Mouse (Mus musculus) cortical plate, adult 2 months (tissue): ENCODE data around the gene Mpz. TPM values are rescaled to one million over a fixed set of nuclear protein-coding genes. Genes with fewer than 3 reads are reported as not detected.

ENCODE experiments used
- H3K27ac ChIP-seq: fragments of 200-500 bp; 2 replicates; pipeline ENCODE4 v1.5.1; 2012; ENCODE audit warnings: low read length, control low read depth, inconsistent platforms; ENCODE audit not compliant: insufficient read depth
- H3K4me1 ChIP-seq: fragments of 200-500 bp; 2 replicates; pipeline ENCODE4 v1.6.1; 2011; ENCODE audit warnings: low read length; ENCODE audit not compliant: control insufficient read depth, insufficient read depth
- H3K4me3 ChIP-seq: fragments of 200-500 bp; 2 replicates; pipeline ENCODE4 v1.5.1; 2011; ENCODE audit warnings: mild to moderate bottlenecking, low read length, control low read depth; ENCODE audit not compliant: insufficient read depth
- CTCF ChIP-seq: fragments of 200-500 bp; IDR thresholded peaks from 2 replicates; pipeline ENCODE4 v1.5.1; 2011; ENCODE audit warnings: mild to moderate bottlenecking, control low read depth, low read length; ENCODE audit not compliant: insufficient read depth; ENCODE audit errors: extremely low read depth
- POLR2A ChIP-seq: fragments of 200-500 bp; IDR thresholded peaks from 2 replicates; pipeline ENCODE4 v1.6.1; 2011; ENCODE audit warnings: mild to moderate bottlenecking, low read length, control low read depth; ENCODE audit not compliant: insufficient read depth; ENCODE audit errors: extremely low read depth
- polyA plus RNA-seq: library from polyadenylated mRNA; depleted of rRNA; stranded (reverse); fragments of >200 nt; gene quantifications from 2 replicates; pipeline ENCODE4 v1.2.3, GENCODE M21; 2012; rRNA removed

Gene Mpz
- 0.13 and 0.19 TPM in 2 replicates for polyA plus RNA-seq

DNA sequence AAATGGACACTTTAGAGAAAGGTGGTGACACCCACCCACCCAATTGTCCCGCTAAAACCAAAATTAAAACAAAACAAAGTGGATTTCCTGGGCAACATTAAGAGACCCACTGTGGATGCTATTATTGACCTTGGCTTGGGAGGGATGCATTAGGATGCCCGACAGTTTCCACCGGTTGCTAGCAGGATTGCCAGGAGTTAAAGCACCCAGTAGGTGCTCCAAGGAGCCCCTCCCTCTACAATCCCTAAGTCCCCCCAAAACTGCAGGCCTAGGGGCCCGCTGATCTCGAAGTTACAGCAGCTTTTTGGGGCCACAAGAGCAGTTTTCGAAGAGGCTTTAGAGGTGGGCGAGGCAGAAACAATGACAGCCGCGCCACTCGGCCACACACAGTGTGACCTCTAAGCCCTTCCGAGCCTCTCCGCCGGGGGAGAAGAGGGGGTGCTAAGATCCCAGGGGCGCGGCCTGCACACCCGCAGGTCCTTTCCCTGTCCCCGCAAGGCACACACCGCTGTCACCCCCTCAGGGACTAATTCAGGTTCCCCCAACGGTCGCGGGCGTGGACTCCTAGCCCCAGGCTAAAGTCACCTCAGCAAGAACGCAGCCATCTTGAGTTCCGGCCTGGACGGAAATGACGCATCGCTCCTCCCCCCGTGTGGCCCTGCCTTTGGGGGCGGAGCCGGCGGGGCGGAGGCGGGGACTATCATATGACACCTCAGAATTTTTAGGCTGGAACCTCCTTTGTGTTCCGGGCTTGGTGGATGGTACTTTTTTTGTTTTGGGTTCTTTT lies at the start of gene Mpz, which contains the start of gene Sdhc:
Mpz (plus strand) TSS at position 738 of the 787 bp plus-strand sequence.
Sdhc (minus strand) TSS at position 630 of the 787 bp plus-strand sequence.
- Histone ChIP-seq H3K4me1 (no peaks in the 10 kb centered on the region; the same call in 1 of the 2 replicates), H3K27ac (peak within 1 kb of the TSS; percentile 92), H3K4me3 (peak within 1 kb of the TSS; percentile 66)
- no peak for TF ChIP-seq CTCF
- peak; percentile 97 for TF ChIP-seq POLR2A

DNA sequence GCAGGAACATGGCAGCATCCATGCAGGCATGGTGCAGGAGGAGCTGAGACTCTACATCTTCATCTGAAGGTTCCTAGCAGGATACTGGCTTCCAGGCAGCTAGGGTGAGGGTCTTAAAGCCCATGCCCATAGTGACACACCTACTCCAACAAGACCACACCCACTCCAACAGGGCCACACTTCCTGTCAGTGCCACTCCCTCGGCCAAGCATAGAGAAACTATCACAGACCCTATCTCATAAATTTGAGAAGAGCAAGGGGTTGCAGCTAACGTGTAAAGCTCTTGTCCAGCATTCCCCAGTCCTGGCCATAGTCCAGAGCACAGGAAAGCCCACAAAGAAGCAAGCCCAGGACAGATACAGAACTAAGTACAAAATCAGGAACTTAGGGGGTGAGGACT lies 49.5 kb upstream of the Mpz start:
- no peak overlapping the region for H3K4me3 ChIP-seq
- TF ChIP-seq CTCF (no peak), POLR2A (no peak)
- no peaks in the 10 kb centered on the region for H3K4me1 ChIP-seq
- no peak overlapping the region for H3K27ac ChIP-seq

DNA sequence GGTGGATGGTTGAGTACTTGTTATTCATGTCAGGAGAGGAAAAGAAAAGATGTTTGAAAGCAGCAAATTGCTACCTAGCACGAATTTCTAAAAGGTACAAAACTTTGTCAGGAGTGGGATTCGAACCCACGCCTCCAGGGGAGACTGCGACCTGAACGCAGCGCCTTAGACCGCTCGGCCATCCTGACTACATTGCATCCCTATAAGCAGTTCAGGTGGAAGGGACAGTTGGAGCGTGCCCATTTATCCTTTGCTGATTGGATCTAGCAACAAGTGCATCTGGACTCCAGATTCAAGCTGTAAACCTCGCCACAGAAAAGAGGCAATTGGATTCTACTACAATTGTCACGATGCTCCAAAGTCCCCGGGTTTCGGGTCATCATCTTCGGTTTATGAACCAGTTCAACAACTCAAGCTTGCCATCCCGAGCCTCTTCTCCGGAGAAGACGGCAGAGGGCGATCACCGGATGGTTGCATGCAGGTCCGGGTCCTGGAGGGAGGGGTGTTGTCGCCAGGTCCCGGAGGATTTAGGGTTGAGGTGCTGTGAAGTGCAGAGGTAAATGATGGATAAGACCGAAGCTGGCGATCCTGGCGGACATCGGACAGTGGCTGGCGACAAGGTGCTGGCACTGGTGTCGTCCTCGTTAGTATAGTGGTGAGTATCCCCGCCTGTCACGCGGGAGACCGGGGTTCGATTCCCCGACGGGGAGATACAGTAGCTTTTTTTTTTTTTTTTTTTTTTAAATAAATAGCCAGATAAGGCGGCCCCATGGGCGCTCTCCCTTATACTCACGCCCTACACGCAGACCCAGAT lies 48.6 kb upstream of the Mpz start:
- TF ChIP-seq POLR2A (no peak), CTCF (no peak)
- H3K27ac ChIP-seq, result no peak overlapping the region
- H3K4me1 ChIP-seq, result no peaks in the 10 kb centered on the region
- H3K4me3 ChIP-seq, result peak overlapping the region; percentile 79

DNA sequence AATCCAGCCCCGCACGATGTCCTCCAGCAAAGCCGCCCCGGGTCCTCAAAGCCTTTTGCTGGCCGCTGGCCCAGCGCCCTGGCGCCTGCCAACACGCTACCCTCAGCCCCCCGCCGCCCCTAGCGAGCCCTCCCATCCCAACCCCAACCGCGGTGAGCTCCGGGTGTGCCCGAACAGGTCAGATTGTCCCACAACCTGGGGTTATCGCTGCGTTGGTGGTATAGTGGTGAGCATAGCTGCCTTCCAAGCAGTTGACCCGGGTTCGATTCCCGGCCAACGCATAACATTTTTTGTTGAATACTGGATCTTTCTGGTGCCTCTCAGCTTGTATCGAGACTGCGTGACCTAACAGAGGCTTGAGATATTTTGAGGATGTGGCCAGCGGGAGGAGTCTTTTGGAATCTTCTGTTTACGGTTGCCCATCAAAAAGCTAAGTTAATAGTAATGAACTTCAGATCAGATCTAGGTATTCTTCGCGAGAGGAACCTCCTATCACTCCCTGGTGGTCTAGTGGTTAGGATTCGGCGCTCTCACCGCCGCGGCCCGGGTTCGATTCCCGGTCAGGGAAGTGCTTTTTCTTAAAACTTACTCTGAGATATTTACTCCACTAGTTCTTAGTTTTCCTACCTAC lies 47.8 kb upstream of the Mpz start:
- TF ChIP-seq CTCF (no peak), POLR2A (no peak)
- H3K4me3 ChIP-seq, result peak overlapping the region; percentile 79
- no peaks in the 10 kb centered on the region for H3K4me1 ChIP-seq
- no peak overlapping the region for H3K27ac ChIP-seq

DNA sequence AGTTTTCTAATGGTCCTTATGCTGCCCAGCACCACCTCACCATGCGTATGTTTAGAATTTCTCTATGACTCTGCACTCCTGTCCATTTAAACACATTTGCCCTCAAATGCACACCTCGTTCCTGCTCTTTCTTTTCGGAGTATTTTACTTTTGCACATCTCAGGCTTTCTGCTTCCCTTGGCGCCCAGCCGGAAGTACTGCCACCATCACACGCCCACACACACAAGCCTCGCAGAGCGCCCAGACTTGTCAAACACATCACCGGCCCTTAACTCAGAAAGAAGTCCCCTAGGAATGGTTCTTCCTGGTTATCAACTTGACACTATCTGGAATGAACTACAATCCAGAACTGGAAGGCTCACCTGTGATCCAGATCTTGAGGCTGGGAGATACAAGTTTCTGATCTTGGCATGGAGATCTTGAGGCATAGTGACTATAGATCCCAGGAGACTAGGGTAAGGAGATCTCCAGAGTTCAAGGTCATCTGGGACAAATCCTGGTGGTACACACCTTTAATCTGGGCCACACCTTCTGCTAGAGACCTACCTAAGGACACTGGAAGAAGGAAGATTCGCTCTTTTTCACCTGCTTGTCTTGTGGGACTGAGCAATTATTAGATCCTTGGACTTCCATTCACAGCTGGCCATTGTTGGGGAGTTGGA lies 47.2 kb upstream of the Mpz start:
- Histone ChIP-seq H3K27ac (no peak overlapping the region), H3K4me3 (no peak overlapping the region; the same call in 1 of the 2 replicates), H3K4me1 (no peaks in the 10 kb centered on the region)
- TF ChIP-seq CTCF (no peak), POLR2A (no peak)

DNA sequence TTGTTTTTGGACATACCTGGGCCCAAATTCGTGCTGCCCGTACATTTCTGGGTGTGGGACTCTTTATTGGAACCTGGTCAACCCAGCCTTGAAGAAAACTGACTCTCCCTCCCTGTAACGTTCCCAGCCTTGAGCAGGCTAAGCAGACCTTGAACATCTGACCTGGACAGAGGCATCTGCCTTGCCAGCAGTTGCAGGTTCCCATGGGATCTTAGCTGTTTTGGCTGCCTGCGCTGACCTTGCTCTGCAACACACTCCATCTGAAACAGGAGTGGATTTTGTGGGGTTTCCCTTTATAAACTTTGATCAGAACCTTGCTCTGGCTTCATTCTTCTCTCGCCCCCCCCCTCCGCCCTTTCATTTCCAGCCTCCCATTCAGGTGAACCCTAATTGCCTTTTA lies 45.3 kb upstream of the Mpz start:
- no peak for TF ChIP-seq POLR2A
- H3K27ac ChIP-seq, result no peak overlapping the region

DNA sequence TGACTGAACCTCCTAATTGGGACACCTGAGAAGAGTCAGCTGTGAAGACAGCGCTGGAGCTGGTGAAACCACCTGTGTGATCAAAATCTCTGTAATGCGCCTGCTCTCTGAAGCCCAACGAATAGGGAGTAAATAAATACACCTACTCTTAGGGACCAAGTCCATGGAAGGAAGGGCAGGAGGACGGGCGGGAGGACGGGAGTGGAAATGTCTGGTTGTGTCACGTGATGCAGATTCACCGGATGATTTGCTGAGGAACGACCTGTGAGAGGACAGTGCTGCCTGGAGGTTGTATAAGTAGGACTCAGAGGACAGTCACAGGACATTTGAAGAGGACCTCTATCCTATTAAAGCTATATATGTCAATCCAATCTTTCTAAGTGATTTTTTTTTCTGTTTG lies 40.9 kb upstream of the Mpz start:
- no peaks in the 10 kb centered on the region; the same call in 1 of the 2 replicates for H3K4me1 ChIP-seq
- H3K4me3 ChIP-seq, result no peak overlapping the region
- no peak for TF ChIP-seq CTCF
- no peak for TF ChIP-seq POLR2A
- H3K27ac ChIP-seq, result no peak overlapping the region

More for the DNA sequence above, 45.3 kb upstream of the Mpz start:
- no peak overlapping the region for H3K4me3 ChIP-seq
- H3K4me1 ChIP-seq, result no peaks in the 10 kb centered on the region

DNA sequence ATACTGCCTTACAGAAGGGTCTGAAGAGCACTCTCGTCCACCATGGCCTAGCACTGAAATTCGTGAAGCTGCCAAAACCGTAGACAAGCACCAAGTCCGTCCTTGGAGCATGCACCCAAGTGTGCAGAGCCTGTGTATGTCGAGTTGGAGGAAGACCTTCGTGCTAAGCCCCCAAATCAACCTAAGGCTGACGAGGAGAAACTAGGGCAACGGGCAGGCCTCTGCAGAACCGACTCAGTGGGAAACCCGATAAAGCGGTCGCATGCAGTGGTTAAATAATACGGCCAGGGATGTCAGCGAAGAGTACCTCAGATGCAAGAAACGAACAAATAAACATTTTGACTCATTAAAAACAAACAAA lies 39.9 kb upstream of the Mpz start:
- H3K4me1 ChIP-seq, result no peaks in the 10 kb centered on the region; the same call in 1 of the 2 replicates
- H3K4me3 ChIP-seq, result peak overlapping the region; percentile 42
- TF ChIP-seq POLR2A (no peak), CTCF (no peak)
- no peak overlapping the region for H3K27ac ChIP-seq

DNA sequence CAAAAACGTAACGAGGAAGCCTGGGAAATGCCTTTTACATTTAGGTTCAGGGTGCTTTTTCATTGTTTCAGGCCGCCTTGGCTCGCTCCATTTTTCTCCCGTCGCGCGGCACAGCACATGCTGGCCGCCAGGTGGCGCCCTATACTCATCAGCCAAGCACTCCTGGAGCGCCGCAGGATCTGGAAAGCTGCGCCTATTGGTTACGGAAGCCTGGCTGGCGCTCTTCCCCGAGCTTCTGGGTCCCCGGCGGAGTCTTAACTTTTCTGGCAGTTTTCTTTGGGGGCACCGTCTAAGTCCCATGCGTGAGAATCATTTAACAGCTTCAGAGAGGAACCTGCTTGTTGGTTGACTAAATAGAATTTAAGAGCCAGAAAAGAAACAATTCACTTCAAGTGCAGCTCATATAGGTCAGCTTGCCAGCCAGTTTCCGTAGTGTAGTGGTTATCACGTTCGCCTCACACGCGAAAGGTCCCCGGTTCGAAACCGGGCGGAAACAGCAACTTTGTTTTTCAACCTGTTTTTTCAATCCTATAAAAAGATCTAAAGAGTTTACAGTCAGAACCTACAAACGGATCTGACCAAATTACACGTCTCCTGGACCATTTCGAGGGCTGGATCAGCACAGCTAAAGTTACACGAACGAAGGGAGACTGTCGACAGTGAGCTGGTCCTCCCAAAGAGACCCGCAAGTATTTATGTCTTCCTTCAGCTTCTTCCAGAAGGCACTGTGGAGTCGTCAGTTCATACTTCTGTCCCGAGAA lies 39.3 kb upstream of the Mpz start:
- TF ChIP-seq CTCF, result peak; percentile 86
- no peak for TF ChIP-seq POLR2A

More for the DNA sequence above, 39.3 kb upstream of the Mpz start:
- H3K4me3 ChIP-seq, result peak overlapping the region; percentile 42
- H3K4me1 ChIP-seq, result no peaks in the 10 kb centered on the region; the same call in 1 of the 2 replicates
- 0 out of 2 replicates have a peak overlapping the region, but pooled peaks have one; percentile 14 for H3K27ac ChIP-seq
